13 mouse cellular contexts compared by ENCODE assay signal in genomic region chr5:33225673-33226072, GRCm38 (mm10). TPM values are rescaled to one million over a fixed set of nuclear protein-coding genes. Genes with fewer than 3 reads are reported as not detected.
"Had no signal": no experiment of that assay in that cellular context is flagged by ENCODE, and none has a peak within 500 bp of the region (broad histone marks: within the 10 kb centered on the region; RNA-seq: fewer than 3 reads in every experiment).

No protein-coding gene starts in this region.

- H3K4me3 ChIP-seq: left cerebral cortex, adult 2 months; liver, embryonic 12.5 days; liver, embryonic 15.5 days had no signal

- H3K27ac ChIP-seq: left cerebral cortex, adult 2 months; liver, embryonic 12.5 days; liver, embryonic 15.5 days had no signal

- ATAC-seq: liver, embryonic 12.5 days had no signal

- DNase-seq: kidney, postnatal 36 days; layer of hippocampus, postnatal 36 days; lung, adult 18-20 months; lung, postnatal 14 days; lung, postnatal 4 days; midbrain, embryonic 14.5 days; thymus, adult 18-20 months; thymus, postnatal 36 days had no signal

- H3K9ac ChIP-seq: liver, embryonic 12.5 days; liver, embryonic 15.5 days had no signal

- H3K36me3 ChIP-seq: liver, embryonic 12.5 days; liver, embryonic 15.5 days had no signal

- H3K9me3 ChIP-seq: liver, embryonic 12.5 days; liver, embryonic 15.5 days had no signal

- H3K4me2 ChIP-seq: liver, embryonic 12.5 days; liver, embryonic 15.5 days; midbrain, embryonic 11.5 days had no signal

RNA-seq across cellular contexts. Expression of gene Spon2, which starts 7.4 kb away (rescaled TPM):
- total RNA-seq: layer of hippocampus, adult 8-10 months had no signal
